Mouse (Mus musculus) ES-E14 (cell line): ENCODE results near the gene Cse1l.

ENCODE experiments used
- CHD2 ChIP-seq: IDR thresholded peaks from 2 replicates; pipeline ENCODE4 v1.6.1; 2014; ENCODE audit warnings: mild to moderate bottlenecking, low read depth, low read length, inconsistent platforms
- ZNF384 ChIP-seq: IDR thresholded peaks from 2 replicates; pipeline ENCODE4 v1.6.1; 2012; ENCODE audit warnings: low read depth, low read length, inconsistent platforms

DNA sequence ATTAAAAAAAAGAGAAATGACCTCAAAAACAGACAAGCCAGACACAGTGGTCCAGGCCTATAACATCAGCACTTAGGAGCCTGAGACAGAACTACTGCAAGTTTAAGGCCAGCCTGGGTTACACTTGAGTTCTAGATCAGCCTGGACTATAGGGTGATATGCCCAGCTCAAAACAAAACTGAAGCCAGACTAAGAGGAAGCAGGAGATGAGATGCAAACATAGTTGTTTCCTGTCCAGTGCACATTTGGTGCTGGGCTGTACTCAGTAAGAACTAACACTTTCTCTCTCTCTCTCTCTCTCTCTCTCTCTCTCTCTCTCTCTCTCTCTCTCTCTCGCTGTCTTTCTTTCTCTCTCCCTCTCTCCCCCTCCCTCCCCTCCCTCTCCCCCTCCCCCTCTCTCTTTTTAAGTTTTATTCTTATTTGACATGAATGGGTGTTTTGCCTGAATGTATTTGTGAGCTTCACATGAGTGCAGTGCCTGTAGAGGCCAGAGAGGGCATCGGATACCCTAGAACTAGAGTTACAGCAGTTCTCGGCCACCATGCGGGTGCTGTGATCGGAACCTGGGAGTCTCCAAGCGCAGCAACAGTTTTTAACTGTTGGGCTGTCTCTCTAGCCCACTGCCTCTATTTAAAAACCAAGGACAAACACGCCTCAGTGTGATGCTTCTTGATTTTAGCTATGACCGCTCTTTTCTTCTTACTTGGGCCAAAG, 4.9 kb upstream of the Cse1l start:
- TF ChIP-seq ZNF384 (no peak), CHD2 (no peak)
